Mouse (Mus musculus) cerebellum, adult 2 months (tissue): ENCODE data around the gene Epsti1.

Experiments used
- CTCF ChIP-seq: fragments of 200-500 bp; IDR thresholded peaks from 2 replicates; pipeline ENCODE4 v1.5.1; 2011; ENCODE audit warnings: low read depth, mild to moderate bottlenecking, control low read depth, low read length, moderate library complexity, borderline replicate concordance; ENCODE audit not compliant: insufficient read depth
- POLR2A ChIP-seq: fragments of 200-500 bp; IDR thresholded peaks from 2 replicates; pipeline ENCODE4 v1.6.1; 2011; ENCODE audit warnings: low read length, control low read depth, borderline replicate concordance; ENCODE audit not compliant: insufficient read depth

DNA sequence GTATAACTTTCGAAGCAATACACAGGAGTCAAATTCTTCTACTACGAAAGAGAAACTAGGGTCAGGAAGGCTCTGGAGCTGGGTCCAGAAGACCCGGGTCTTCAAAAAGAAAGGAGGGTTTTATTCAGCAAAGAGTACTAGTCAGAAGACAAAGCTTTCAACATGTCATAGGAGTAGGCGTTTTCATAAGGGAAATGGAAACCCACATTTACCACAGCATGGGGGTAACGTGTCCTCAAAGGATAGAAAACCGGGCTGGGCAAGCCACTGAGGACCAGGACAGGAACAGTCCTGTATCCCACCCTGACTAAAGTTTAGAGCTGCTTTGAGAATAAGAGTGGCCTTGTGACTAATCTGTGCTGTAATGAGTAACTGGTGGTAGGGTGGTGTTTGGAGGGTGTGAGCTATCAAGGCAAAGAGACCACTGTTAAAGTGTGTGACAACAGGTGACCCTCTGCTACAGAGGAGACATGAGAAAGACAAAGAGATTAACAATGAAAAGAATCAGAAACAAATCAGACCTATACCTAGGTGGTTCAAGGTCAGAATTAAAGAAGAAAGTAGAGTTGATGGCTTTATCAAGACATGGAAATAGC is 32.6 kb upstream of the Epsti1 start:
- TF ChIP-seq POLR2A: no peak
- TF ChIP-seq CTCF: no peak
